Mouse (Mus musculus): ENCODE results near the gene Cobl.

Gene Cobl

DNA sequence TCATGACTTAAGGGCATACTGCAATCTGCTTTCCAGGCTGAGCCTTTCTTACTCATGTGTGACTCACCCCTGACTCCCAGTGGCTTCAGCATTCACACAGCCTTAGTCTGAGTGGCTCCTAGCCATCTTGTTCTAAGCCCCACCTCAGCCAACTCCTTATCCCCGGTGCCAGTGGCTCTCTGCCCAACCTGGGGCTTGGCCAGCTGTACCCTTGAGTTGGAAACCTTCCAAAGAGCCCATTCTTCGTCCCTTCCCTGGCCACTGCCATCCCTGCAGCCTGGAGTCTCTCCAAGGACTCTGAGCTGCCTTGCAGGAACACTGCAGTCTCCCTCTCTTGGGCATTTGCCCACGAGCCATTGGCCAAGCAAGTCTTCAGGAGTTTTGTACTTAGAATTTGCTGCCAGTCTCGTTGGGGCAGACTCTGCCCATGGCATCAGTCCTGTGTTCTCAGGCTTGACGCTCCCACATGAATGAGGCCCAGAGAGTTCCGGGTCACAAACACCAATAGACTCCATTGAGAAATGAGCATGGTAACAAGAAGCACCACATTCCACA lies 233.2 kb downstream of the Cobl start:
- no peak for DNase-seq (ENCODE audit: extremely low spot score, low read depth, low spot score)

DNA sequence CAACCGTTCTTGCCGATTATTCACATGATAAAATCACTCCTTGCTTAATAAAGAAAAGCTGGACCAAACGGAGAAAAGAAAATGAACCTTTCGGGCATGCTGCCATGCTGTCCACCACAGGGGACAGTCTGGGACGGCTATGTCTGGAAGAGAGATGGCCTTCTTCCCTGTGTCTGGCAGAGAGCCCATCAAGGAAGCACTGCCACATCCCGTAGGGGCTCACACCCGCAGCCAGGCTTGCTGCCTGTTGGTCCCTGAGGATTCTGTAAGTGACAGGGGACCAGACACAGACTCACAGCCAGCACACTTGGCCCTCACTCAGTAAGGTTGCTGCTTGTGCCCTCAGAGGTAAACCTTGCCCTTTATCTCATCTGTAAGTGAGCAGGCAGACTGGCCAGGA lies 235.3 kb downstream of the Cobl start:
- no peak for DNase-seq (ENCODE audit: extremely low spot score, low read depth, low spot score)

DNA sequence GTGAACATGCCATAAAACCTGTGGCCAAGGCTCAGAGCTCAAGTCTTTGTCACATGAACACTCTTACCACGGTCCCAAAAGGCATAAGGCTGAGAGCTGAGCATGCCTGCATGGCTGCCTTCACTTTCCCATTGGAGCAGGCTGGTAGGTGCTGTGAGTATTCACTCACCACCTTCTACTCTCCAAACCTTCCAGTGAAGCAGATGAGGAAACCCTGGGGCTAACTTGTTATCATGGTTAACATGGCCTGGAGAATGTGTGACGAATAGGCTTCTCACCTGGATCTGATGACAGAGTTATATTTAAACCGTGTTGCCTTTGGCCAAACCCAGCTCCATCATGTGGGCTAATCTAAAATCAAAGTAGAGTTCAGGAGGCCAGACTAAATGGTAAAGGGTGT lies 237.4 kb downstream of the Cobl start:
- no peak for DNase-seq (ENCODE audit: extremely low spot score, low read depth, low spot score)

DNA sequence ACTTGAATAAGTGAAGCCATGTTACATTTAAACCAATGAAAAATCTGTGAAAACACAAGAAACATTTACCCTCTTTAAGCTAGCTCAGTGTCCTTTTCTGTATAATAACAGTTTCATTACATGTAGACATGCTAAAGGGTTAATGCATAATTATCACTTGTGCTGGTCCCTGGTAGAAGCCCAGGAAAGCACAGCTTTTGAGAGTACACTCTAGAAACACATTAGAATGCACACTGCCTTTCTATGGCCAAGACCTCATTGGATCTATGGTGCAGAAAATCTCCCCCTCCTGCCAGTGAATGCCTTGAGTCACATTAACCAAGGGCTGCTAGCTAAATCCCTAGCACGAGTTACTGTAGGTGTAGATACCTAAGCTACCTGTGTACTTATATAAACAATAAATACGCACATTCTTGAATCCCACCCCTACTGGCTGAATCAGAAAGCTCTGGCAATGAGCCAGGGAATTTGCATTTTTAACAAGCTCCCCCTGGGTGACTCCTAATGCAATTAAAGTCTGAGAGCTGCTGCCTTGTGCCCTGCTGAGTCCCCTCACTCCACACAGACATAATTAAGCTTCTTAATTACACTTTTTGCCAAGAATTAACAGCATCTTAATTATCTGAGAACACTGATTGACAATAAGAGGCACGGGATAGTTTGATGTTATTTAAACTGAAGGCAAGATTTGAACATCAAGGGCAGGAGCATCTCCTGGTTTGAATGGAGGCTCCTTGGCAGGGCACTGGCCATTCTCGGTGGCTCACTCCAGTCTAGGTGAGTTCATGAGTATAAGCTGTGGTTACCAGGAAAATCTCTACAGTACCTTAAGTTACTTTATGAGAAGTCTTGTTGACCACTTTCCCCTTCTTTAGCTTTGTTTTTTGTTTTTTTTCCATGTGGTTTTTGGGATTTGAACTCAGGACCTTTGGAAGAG lies 244.9 kb downstream of the Cobl start:
- no peak for DNase-seq (ENCODE audit: extremely low spot score, low read depth, low spot score)

DNA sequence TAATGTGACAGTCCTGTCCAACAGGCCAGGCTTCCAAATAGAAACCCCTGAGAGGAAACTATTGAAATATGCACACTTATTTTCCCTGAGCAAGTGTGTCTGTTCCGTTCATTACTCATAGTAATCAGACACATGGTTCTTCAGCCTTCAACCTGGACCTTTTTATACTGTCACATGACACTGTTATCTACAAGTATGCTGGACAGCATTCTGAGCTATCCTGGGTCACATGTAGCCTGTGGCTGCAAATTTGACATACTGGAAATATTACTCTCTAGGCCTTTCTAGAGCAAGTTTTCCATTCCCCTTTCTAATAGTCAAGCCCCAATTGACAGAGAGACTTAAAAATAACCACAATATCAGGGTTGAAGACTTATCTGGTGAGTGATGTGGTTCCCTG lies 247.9 kb downstream of the Cobl start:
- DNase-seq (ENCODE audit: extremely low spot score, low read depth, low spot score), result no peak

DNA sequence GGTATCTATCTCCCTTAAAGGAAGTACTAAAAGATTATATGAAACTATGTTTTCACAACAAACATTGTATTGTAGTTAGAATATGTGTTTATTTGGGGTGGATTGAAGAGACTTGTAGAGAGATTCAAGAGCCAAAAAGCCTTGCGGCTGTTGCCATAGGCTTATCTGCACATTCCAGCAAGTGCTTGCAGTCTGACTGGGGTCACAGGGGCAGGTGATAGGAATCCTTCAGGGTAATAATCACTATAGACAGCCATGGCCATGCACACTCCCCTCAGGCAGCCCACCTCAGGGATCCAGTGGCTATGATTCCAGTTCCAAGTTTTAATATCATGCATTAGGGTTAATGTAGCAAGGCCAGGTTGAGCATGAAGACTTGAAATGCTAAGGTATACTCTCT lies 249.2 kb downstream of the Cobl start:
- DNase-seq (ENCODE audit: extremely low spot score, low read depth, low spot score), result no peak

DNA sequence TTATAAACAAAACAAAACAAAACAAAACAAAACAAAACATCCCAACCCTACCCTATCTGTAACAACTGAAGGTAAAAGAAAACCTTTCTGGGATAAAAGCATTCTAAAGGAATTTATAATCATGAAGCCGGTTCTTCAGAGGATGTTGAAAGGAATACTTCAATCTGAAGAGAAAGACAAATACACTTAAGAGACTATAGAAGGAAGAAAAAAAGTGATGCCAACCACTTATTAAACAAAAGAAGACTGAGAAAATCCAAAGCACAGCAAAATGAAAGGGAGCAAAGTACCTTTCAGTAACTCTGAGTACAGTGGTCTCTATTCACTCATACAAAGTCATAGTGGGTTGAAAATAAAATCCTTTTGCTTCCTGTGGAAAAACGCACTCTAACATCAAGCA lies 256.2 kb downstream of the Cobl start:
- no peak for DNase-seq (ENCODE audit: extremely low spot score, low read depth, low spot score)

DNA sequence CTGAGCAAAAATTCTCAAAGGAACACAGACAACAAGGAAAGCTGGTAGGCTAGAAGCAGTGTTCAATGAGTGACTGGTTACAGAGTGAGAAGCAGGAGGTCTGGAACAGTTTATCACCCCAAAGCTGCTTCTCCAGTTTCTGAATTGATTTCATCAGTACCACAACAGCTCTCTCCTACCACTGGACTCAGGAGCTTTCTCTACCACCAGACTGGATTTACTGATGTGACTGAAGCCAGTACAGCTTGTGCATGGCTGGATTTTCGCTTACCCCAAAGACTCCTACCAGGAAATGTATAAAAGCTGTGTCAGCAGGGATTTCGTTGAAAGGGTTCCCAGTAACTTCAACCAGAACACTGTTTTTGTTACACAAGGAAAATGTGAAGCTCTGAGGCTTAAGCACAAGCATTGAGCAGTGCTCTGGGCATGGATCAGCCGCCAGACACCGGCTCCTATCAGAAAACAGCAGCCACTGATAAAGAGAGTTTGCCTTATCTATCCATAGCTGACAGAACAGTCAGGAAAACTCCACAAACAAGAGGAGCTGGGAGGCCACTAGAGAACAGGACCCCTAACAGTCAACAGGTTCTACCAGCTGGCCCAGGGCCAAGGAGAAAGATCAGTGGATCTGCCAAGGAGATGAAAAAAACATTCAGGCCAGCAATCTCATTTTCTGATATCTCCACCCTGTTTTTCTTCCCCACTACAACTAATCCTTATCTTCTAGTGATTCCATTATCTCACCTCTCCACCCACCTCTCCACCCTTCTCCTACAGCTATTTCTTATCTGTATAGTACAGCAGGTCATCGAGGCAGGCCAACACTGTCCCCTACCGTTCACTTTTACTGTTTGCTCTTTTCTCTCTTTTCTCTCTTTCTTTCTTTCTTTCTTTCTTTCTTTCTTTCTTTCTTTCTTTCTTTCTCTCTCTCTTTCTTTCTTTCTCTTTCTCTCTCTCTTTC lies 259.3 kb downstream of the Cobl start:
- no peak for DNase-seq (ENCODE audit: extremely low spot score, low read depth, low spot score)

DNA sequence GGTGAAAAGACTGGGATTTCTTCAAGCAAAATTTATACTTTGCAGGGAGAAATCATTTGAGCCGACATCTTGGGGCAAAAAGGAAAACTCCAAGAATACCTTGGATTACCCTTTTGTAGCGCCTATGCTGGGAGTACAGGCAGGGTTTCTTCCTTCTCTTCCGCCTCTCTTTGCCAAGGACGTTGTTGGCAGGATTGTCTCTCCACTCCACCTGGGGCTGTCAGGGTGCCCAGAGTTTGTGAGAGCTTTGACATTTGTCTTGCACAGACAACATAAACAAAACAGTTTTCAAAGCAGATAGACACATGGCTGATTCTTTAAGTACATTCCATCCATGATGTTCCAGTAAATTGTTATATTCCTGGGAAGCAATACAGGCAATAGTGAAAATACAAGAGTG lies 265.3 kb downstream of the Cobl start:
- DNase-seq (ENCODE audit: extremely low spot score, low read depth, low spot score), result no peak

DNA sequence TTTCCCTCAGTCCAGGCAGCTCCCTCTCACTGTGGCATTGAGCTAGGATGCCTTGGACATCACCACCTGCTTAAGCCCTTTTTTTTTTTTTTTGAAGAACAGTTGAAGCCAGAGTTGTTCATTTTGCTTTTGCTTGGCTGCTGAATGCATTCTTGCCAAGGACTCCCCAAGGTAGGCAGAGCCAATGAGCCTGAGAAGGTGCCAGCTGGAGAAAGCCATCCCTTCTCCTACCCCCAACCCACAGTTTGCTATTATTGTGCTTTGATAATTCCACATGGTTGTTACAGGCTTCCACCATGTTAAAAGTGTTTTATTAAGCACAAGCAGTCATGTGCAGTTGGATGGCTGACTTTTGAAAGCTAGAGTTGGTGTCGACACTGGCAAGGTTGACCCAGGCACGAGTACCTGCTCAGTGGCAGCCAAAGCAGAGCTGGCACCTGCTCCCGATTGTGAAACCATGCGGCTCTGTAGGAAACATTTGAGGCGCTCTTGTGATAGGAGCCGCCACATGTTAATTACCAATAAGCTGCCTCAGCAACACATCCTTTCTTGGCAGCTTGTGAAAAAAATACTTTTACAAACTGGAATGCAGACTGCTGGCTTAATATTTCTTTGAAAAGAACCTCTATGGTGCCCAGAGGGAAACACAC lies 265.9 kb downstream of the Cobl start:
- no peak for DNase-seq (ENCODE audit: extremely low spot score, low read depth, low spot score)

DNA sequence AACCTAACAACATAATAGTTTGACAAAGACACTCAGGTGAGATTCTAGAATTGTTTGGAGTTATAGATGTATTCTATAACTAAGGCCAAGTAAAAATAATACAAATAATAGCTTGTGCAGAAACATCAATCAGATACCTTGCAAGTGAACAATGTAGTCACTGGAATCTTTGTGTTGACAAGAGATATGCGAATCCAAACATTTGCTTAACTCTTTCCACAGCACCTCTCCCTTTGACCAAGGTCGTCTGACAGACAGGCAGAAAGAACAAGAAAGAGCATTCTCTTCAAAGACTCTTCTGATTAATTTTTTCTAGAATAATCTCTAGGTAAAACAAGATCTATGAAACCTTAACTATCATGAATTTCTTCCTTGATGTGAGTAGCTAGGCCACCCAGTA lies 266.7 kb downstream of the Cobl start:
- no peak for DNase-seq (ENCODE audit: extremely low spot score, low read depth, low spot score)

DNA sequence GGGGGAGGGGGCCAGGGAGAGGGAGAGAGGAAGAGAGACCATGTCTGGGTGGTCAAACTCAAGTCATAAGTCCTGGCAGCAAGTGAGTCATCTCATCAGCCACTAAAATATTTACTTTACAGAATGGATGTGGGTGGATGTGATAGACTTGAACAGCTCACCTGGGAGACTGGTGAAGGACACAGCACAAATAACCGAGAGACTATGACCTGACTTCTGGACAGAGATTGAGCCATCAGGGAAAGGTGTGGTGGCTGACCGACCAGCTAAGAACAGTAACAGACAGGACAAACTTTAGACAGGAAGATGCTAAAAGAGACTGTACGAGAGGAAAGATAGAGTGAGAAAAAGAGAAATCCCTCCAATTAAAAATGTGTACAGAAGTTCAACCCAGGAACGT lies 267.2 kb downstream of the Cobl start:
- no peak for DNase-seq (ENCODE audit: extremely low spot score, low read depth, low spot score)

DNA sequence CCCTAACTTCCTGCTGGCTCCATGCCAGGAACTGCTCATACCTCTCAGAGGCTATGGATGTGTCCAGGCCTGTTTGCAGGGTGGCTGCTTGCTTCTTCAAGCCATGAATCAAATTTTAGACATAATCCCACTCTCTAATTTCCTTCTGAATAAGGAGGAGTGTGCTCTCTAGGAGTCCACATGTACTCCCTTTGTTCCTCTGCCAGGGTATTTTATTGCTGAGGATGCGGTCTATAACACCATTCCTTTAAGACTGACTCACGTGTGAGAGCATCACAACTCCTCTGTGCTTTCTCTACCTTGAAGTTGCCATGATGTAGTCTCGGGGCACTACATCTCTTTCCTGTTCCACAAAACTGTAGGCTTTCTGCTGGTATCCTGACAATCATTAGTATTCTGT lies 269.4 kb downstream of the Cobl start:
- no peak for DNase-seq (ENCODE audit: extremely low spot score, low read depth, low spot score)

DNA sequence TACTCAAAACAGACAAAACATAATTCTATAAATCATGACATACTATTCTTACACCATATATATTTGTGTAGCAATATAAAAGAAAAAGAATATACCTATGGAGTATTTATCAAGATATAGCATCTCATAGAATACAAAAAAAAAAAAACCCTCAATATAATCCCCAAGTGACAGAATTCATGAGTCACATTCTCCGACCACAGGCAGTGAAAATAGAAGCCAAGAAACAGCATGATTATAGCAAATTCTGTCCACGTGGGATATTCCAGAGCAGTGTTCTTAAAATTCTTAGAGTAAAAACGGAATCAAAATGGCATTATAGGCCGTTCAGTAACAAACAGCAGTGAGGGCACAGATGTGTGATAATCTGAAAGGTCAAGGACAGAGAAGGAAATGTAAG lies 271.4 kb downstream of the Cobl start:
- no peak for DNase-seq (ENCODE audit: extremely low spot score, low read depth, low spot score)

DNA sequence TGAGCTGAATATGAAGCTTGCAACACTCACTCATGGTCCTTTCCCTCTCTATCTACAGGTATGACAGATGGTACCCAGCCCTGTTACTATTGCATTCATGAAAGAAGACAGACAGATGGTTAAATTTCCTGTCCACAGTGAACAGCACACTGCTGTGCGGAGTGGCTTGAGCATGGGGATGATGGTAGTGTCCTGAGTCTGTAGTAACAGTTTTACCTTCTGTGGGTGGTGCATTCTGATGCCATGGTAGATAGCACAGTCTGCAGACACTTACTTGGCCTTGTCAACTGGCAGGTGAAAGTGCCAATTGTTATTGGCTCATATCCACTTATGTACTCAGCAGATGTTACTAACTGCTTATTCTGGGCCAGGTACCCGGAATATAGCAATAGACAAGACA lies 273.4 kb downstream of the Cobl start:
- DNase-seq (ENCODE audit: extremely low spot score, low read depth, low spot score), result no peak

DNA sequence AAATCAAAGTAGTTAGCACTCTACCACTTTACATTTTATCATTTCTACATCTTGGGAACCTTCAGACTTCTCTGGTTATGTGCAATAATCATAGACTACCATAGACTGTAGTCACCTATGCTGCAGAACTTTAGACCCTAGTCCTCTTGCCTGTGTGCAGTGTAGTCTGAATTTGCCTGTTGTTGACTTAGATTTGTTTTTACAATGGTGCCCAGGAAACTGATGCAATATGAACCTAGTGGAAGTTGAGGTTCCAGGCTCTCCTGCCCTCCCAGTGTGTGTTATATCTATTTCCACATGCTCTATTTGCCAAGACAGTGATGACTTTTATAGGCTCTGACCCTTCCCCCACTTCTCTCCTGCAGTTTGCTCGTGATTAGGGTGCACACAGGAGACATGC lies 274.3 kb downstream of the Cobl start:
- no peak for DNase-seq (ENCODE audit: extremely low spot score, low read depth, low spot score)
